Mouse (Mus musculus): Measurements from ENCODE around the gene Ms4a4a. TPM values are rescaled to one million over a fixed set of nuclear protein-coding genes. Genes with fewer than 3 reads are reported as not detected.
"Not testable (repeated sequence)": the region's sequence is repeated elsewhere in the genome, so short reads cannot be mapped to it uniquely, and the experiment has no call there.

Gene Ms4a4a
- polyA plus RNA-seq, 1 experiment from 2014 or later: 1.8 TPM

- no peaks in the 10 kb centered on the region for H3K36me3 ChIP-seq (ENCODE audit: control insufficient read depth, insufficient read depth)
- H3K4me2 ChIP-seq (ENCODE audit: low read length): no peak overlapping the region
- no peak overlapping the region for H3K27ac ChIP-seq (ENCODE audit: low read length)
- WGBS: 92% methylated on average over 1 of the region's 1 CpGs
- no peaks in the 10 kb centered on the region for H3K4me1 ChIP-seq (replicated peaks; ENCODE audit: control insufficient read depth, insufficient read depth, low read length)
- no peak overlapping the region for H3K9ac ChIP-seq (replicated peaks; ENCODE audit: low read depth, low read length)
- no peaks in the 10 kb centered on the region for H3K27me3 ChIP-seq (replicated peaks; ENCODE audit: control insufficient read depth, insufficient read depth, low read length)
- no peak for ATAC-seq
- H3K4me3 ChIP-seq (replicated peaks; ENCODE audit: low read length): no peak overlapping the region
- H3K9me3 ChIP-seq (ENCODE audit: control insufficient read depth, low read length): no peaks in the 10 kb centered on the region
These were observed 38.8 kb downstream of the Ms4a4a start for GRCm38 (mm10) chr19:11414084-11414483.

DNA sequence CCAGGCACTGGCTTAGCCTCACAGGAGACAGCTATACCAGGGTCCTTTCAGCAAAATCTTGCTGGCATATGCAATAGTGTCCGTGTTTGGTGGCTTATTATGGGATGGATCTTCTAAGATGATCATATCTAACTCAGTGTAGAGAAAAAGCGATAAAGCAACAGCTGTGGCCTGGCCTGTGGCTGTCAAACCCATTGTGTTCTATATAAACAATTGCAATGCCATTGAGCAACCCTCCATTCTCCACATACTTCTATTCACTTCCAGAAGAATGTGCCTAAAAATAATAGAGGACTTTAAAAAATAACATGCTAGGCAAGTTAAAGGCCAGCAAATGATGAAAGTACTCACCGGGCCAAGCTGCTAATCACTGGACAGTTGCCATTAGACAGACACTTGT lies 40.3 kb downstream of the Ms4a4a start:
- no peaks in the 10 kb centered on the region for H3K4me1 ChIP-seq (replicated peaks; ENCODE audit: control insufficient read depth, insufficient read depth, low read length)
- H3K27ac ChIP-seq (ENCODE audit: low read length): no peak overlapping the region
- H3K9me3 ChIP-seq (ENCODE audit: control insufficient read depth, low read length): no peaks in the 10 kb centered on the region
- no peak overlapping the region for H3K4me2 ChIP-seq (ENCODE audit: low read length)
- no peak overlapping the region for H3K4me3 ChIP-seq (replicated peaks; ENCODE audit: low read length)
- H3K27me3 ChIP-seq (replicated peaks; ENCODE audit: control insufficient read depth, insufficient read depth, low read length): no peaks in the 10 kb centered on the region
- 66% methylated on average over 3 of the region's 3 CpGs for WGBS
- H3K9ac ChIP-seq (replicated peaks; ENCODE audit: low read depth, low read length): no peak overlapping the region
- H3K36me3 ChIP-seq (ENCODE audit: control insufficient read depth, insufficient read depth): no peaks in the 10 kb centered on the region
- ATAC-seq: no peak

- not testable (repeated sequence) for H3K36me3 ChIP-seq (ENCODE audit: control insufficient read depth, insufficient read depth); H3K27ac ChIP-seq (ENCODE audit: low read length); ATAC-seq; H3K27me3 ChIP-seq (replicated peaks; ENCODE audit: control insufficient read depth, insufficient read depth, low read length); H3K4me2 ChIP-seq (ENCODE audit: low read length); H3K9me3 ChIP-seq (ENCODE audit: control insufficient read depth, low read length); H3K4me3 ChIP-seq (replicated peaks; ENCODE audit: low read length); H3K9ac ChIP-seq (replicated peaks; ENCODE audit: low read depth, low read length); H3K4me1 ChIP-seq (replicated peaks; ENCODE audit: control insufficient read depth, insufficient read depth, low read length)
- WGBS: 52% methylated on average over 1 of the region's 3 CpGs
These were observed 43.5 kb downstream of the Ms4a4a start for GRCm38 (mm10) chr19:11418865-11419264.

GRCm38 (mm10) chr19:11431209-11431608 lies 55.9 kb downstream of the Ms4a4a start:
- H3K4me1 ChIP-seq (replicated peaks; ENCODE audit: control insufficient read depth, insufficient read depth, low read length); H3K9me3 ChIP-seq (ENCODE audit: control insufficient read depth, low read length); H3K4me3 ChIP-seq (replicated peaks; ENCODE audit: low read length); H3K27me3 ChIP-seq (replicated peaks; ENCODE audit: control insufficient read depth, insufficient read depth, low read length); ATAC-seq; H3K36me3 ChIP-seq (ENCODE audit: control insufficient read depth, insufficient read depth); H3K4me2 ChIP-seq (ENCODE audit: low read length); H3K9ac ChIP-seq (replicated peaks; ENCODE audit: low read depth, low read length); H3K27ac ChIP-seq (ENCODE audit: low read length): not testable (repeated sequence)
- 85% methylated on average over 1 of the region's 1 CpGs for WGBS

- Histone ChIP-seq H3K27me3 (replicated peaks; ENCODE audit: control insufficient read depth, insufficient read depth, low read length) (no peaks in the 10 kb centered on the region), H3K4me1 (replicated peaks; ENCODE audit: control insufficient read depth, insufficient read depth, low read length) (no peaks in the 10 kb centered on the region), H3K9ac (replicated peaks; ENCODE audit: low read depth, low read length) (no peak overlapping the region), H3K4me3 (replicated peaks; ENCODE audit: low read length) (no peak overlapping the region), H3K36me3 (ENCODE audit: control insufficient read depth, insufficient read depth) (no peaks in the 10 kb centered on the region), H3K4me2 (ENCODE audit: low read length) (no peak overlapping the region), H3K27ac (ENCODE audit: low read length) (no peak overlapping the region), H3K9me3 (ENCODE audit: control insufficient read depth, low read length) (no peaks in the 10 kb centered on the region)
- ATAC-seq: no peak
- 89% methylated on average over 4 of the region's 4 CpGs for WGBS
These were observed 59.9 kb downstream of the Ms4a4a start for GRCm38 (mm10) chr19:11435058-11435834.

Other genes starting within 250 kb of the Ms4a4a start
- not detected in 2 replicates for gene 1700017D01Rik, start 244.6 kb upstream of the Ms4a4a start, polyA plus RNA-seq (2015; fragmentation: Nextera tagmentation; extraction: Ambion mirVana)
- not detected in 2 replicates for gene 1700025F22Rik, start 210.2 kb upstream of the Ms4a4a start, polyA plus RNA-seq (2015; fragmentation: Nextera tagmentation; extraction: Ambion mirVana)
- gene Ms4a13, start 178.8 kb upstream of the Ms4a4a start, polyA plus RNA-seq (2015; fragmentation: Nextera tagmentation; extraction: Ambion mirVana): not detected in 2 replicates
- not detected in 2 replicates for gene Ms4a12, start 143.1 kb upstream of the Ms4a4a start, polyA plus RNA-seq (2015; fragmentation: Nextera tagmentation; extraction: Ambion mirVana)
- gene Ms4a1, start 109.3 kb upstream of the Ms4a4a start, polyA plus RNA-seq (2015; fragmentation: Nextera tagmentation; extraction: Ambion mirVana): not detected in 2 replicates
- not detected in 2 replicates for gene Ms4a5, start 91.7 kb upstream of the Ms4a4a start, polyA plus RNA-seq (2015; fragmentation: Nextera tagmentation; extraction: Ambion mirVana)
- gene Ms4a14, start 61.1 kb upstream of the Ms4a4a start, polyA plus RNA-seq (2015; fragmentation: Nextera tagmentation; extraction: Ambion mirVana): not detected in 2 replicates
- gene Ms4a7, start 39.4 kb upstream of the Ms4a4a start, polyA plus RNA-seq (2015; fragmentation: Nextera tagmentation; extraction: Ambion mirVana): 2.0 and 2.1 TPM in 2 replicates
- not detected in 2 replicates for gene Ms4a4c, start 29.2 kb downstream of the Ms4a4a start, polyA plus RNA-seq (2015; fragmentation: Nextera tagmentation; extraction: Ambion mirVana)
- not detected in 2 replicates for gene Ms4a4b, start 68.0 kb downstream of the Ms4a4a start, polyA plus RNA-seq (2015; fragmentation: Nextera tagmentation; extraction: Ambion mirVana)
- gene Ms4a6c, start 93.8 kb downstream of the Ms4a4a start, polyA plus RNA-seq (2015; fragmentation: Nextera tagmentation; extraction: Ambion mirVana): 1.5 and 2.1 TPM in 2 replicates
- not detected in 2 replicates for gene Gm8369, start 110.4 kb downstream of the Ms4a4a start, polyA plus RNA-seq (2015; fragmentation: Nextera tagmentation; extraction: Ambion mirVana)
- 1.5 and 2.7 TPM in 2 replicates for gene Ms4a6b, start 141.0 kb downstream of the Ms4a4a start, polyA plus RNA-seq (2015; fragmentation: Nextera tagmentation; extraction: Ambion mirVana)
- not detected in 2 replicates for gene Ms4a4d, start 161.3 kb downstream of the Ms4a4a start, polyA plus RNA-seq (2015; fragmentation: Nextera tagmentation; extraction: Ambion mirVana)
- gene Ms4a6d, start 229.3 kb downstream of the Ms4a4a start, polyA plus RNA-seq (2015; fragmentation: Nextera tagmentation; extraction: Ambion mirVana): 1.4 and 1.9 TPM in 2 replicates
- gene Ms4a2, start 248.2 kb downstream of the Ms4a4a start, polyA plus RNA-seq (2015; fragmentation: Nextera tagmentation; extraction: Ambion mirVana): 0.14 TPM in 1 of 2 replicates, not detected in the other